Mouse (Mus musculus): ENCODE measurements around the gene Trim30b.
"Not testable (repeated sequence)": the region's sequence is repeated elsewhere in the genome, so short reads cannot be mapped to it uniquely, and the experiment has no call there.

Gene Trim30b

GRCm38 (mm10) chr7:104369736-104370414 lies at the start of gene Trim30b:
Gene Trim30b (minus strand): TSS chr7:104369884.
- DNase-seq (ENCODE audit: low read depth, low spot score) = no peak

DNA sequence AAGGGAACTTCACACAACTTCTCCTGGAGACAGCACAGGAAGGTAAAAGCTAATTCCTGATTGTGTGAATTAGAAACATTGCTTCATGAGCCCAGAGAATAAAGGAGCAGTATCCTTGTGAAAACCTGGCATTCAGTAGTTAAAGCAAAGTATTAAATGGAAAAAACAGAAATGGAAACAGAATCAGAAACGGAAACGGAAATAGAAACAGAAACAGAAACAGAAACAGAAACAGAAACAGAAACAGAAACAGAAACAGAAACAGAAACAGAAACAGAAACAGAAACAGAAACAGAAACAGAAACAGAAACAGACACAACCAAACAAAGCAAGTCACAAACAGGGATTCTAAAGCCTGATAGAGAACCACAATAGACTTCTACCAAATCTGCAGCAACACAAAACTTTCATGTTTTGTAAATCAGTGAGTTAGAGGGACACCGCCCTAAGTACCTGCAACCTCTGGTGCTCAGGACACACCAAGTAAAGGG lies 34.8 kb upstream of the Trim30b start:
- no peak for DNase-seq (ENCODE audit: low read depth, low spot score)

GRCm38 (mm10) chr7:104401140-104401539 lies 31.5 kb upstream of the Trim30b start:
- DNase-seq (ENCODE audit: low read depth, low spot score) = no peak

DNA sequence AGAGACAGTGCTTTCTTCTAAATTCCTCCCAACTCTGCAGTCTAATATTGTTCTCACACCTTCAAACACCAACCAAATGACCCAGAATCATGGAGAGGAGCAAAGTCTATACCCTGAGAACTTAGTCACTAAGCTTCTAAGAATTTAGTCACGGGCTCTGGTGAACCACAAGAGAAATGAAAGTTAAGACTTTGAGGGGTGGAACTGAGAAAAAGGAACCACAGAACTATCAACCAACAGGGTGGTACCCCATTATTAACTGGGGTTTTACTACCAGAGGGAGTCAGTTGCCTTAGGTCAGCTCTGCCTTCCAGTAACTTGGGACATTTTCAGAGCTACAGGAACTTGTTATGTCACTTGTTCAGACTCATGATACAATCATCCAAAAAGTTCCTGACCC lies 31.0 kb upstream of the Trim30b start, which contains the start of gene Trim30c:
Gene Trim30c, minus strand, starts transcription at position 140 of the 400 bp plus-strand sequence.
- DNase-seq (ENCODE audit: low read depth, low spot score) = no peak

GRCm38 (mm10) chr7:104398492-104398891 lies 28.8 kb upstream of the Trim30b start:
- DNase-seq (ENCODE audit: low read depth, low spot score) = no peak

DNA sequence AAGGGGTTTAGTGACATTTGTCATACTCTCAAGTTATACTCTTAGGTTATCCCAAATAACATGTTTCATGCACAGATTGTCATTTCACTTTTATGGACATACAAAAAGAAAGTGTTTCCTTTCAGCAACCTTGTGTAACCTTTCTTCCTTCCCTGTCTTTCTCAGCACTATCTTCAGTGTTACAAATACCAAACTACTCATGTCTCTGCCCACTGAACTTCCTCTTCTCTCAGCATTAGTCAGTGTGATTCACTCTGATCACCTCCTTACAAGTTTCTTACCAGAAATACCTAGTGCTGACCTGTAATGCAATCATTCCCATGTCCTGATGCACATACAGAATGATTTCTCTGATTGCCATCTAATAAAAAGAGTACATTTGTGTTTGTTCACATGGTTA lies 3.3 kb downstream of the Trim30b start:
- DNase-seq (ENCODE audit: low read depth, low spot score) = no peak

- no peak for DNase-seq (ENCODE audit: low read depth, low spot score)
Measured at GRCm38 (mm10) chr7:104353600-104353967, 16.1 kb downstream of the Trim30b start.

- no peak for DNase-seq (ENCODE audit: low read depth, low spot score)
Measured at GRCm38 (mm10) chr7:104352717-104353599, 16.7 kb downstream of the Trim30b start, which contains the start of gene Trim12c. Gene Trim12c (minus strand): TSS chr7:104353362.

DNA sequence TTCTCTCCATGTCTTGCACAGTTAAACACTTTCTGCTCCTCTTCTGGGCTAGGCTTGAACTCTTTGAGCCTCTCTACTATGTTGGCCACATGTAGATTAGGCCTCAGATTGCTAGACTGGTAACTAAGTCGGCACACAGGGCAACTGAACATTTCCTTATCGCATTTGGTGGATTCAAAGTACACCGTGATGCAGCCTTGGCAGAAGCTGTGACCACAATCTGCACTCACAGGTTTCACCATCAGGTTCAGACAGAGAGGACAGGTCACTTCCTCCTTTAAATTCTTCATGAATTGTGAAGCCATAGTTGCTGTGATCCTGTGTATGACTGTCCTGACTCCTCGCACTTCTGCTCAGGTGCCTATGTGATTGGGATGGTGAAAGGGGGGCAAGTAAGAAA lies 21.6 kb downstream of the Trim30b start:
- DNase-seq (ENCODE audit: low read depth, low spot score) = not testable (repeated sequence)

GRCm38 (mm10) chr7:104340744-104341143 lies 28.9 kb downstream of the Trim30b start:
- DNase-seq (ENCODE audit: low read depth, low spot score) = not testable (repeated sequence)

GRCm38 (mm10) chr7:104335547-104335946 lies 34.1 kb downstream of the Trim30b start:
- DNase-seq (ENCODE audit: low read depth, low spot score) = not testable (repeated sequence)

GRCm38 (mm10) chr7:104329171-104329570 lies 40.5 kb downstream of the Trim30b start, which contains the start of gene Trim34b:
Gene Trim34b (plus strand): TSS chr7:104329471.
- DNase-seq (ENCODE audit: low read depth, low spot score) = not testable (repeated sequence)

- DNase-seq (ENCODE audit: low read depth, low spot score) = no peak
Measured at GRCm38 (mm10) chr7:104322028-104322427, 47.7 kb downstream of the Trim30b start.

- not testable (repeated sequence) for DNase-seq (ENCODE audit: low read depth, low spot score)
Measured at GRCm38 (mm10) chr7:104315369-104316080, 54.2 kb downstream of the Trim30b start, which contains the start of gene Trim12a. Gene Trim12a (minus strand): TSS chr7:104315466.

DNA sequence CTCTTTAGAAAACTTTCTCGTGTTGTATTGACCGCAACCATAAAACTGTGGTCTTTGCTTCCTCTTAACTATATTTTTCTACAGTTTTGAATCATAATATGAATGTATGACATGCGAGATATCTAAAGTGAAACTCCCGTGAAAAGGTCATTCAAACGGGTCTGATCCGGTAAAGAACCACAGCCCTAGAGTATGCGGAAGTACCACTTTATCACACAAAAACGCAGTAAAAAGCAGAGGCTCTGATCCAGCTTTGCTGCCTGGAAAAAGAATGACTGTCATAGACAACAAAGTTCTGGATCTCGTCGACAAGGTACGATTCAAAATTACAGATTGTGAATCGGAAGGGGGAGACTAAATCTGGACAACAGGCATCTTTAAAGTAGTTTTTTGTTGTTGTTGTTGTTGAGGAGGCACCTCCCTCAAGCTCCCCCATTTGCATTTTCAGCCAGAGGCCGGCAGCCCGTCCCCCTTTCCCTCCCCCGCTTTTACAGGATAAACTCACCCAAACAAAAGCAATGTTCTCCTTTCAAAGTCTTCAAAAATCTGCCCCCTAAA lies 54.8 kb downstream of the Trim30b start:
- DNase-seq (ENCODE audit: low read depth, low spot score) = no peak
